Mouse (Mus musculus) lung, postnatal 0 days (tissue): Measurements from ENCODE around the gene Slc22a18.

Experiments used
- CTCF ChIP-seq: IDR thresholded peaks from 2 replicates; pipeline ENCODE4 v1.5.1; 2016; ENCODE audit warnings: antibody characterized with exemption, mild to moderate bottlenecking
- EP300 ChIP-seq: IDR thresholded peaks from 2 replicates; pipeline ENCODE4 v1.6.1; 2016; ENCODE audit warnings: antibody characterized with exemption, mild to moderate bottlenecking, control low read depth

GRCm38 (mm10) chr7:143501643-143502417, 28.3 kb downstream of the Slc22a18 start:
- TF ChIP-seq EP300 (no peak), CTCF (no peak)
